Mouse (Mus musculus) liver, adult 2 months (tissue): ENCODE data around the gene Kcns1.

Source experiments
- CTCF ChIP-seq: fragments of 200-500 bp; IDR thresholded peaks from 2 replicates; pipeline ENCODE4 v1.5.1; 2011; ENCODE audit warnings: low read depth, low read length, control low read depth
- POLR2A ChIP-seq: fragments of 200-500 bp; IDR thresholded peaks from 2 replicates; pipeline ENCODE4 v1.6.1; 2011; ENCODE audit warnings: low read length, control low read depth; ENCODE audit not compliant: insufficient read depth; ENCODE audit errors: extremely low read depth

GRCm38 (mm10) chr2:164174649-164175395, 3.9 kb upstream of the Kcns1 start:
- TF ChIP-seq CTCF (no peak), POLR2A (no peak)
